Mouse (Mus musculus) ES-E14 (cell line): ENCODE results near the gene Iqcf5. TPM values are rescaled to one million over a fixed set of nuclear protein-coding genes. Genes with fewer than 3 reads are reported as not detected.

Experiments used
- DNase-seq: peaks from one replicate; pipeline ENCODE4 v3.0.0-alpha.2; 2013; ENCODE audit warnings: low read depth, low spot score
- H3K27ac ChIP-seq: 2 replicates; pipeline ENCODE4 v1.5.1; 2012; ENCODE audit warnings: low read depth, mild to moderate bottlenecking, low read length, moderate library complexity, mixed read lengths; ENCODE audit not compliant: poor library complexity, insufficient read depth, severe bottlenecking
- H3K36me3 ChIP-seq: 2 replicates; pipeline ENCODE4 v1.6.1; 2012; ENCODE audit warnings: mild to moderate bottlenecking, low read length, moderate library complexity, mixed read lengths; ENCODE audit not compliant: control insufficient read depth, poor library complexity, insufficient read depth, severe bottlenecking
- H3K4me1 ChIP-seq, 2 experiments: fragments of 150-350 bp in 1 of 2; sonication (generic) in 1 of 2; 2 replicates each; pipeline ENCODE4 v1.6.1; 2012; ENCODE audit warnings: low read length in 2 of 2, mild to moderate bottlenecking in 1 of 2, mixed read lengths in 1 of 2; ENCODE audit not compliant: control insufficient read depth in 2 of 2, insufficient read depth in 2 of 2, poor library complexity in 1 of 2
- H3K4me3 ChIP-seq, 2 experiments: fragments of 150-350 bp in 1 of 2; sonication (generic) in 1 of 2; 2 replicates each; pipeline ENCODE4 v1.5.1; 2012; ENCODE audit warnings: low read length in 2 of 2, low read depth in 1 of 2, mild to moderate bottlenecking in 1 of 2, mixed read lengths in 1 of 2; ENCODE audit not compliant: insufficient read depth in 1 of 2, poor library complexity in 1 of 2, severe bottlenecking in 1 of 2
- H3K9ac ChIP-seq: 2 replicates; pipeline ENCODE4 v1.6.1; 2012; ENCODE audit warnings: low read depth, mild to moderate bottlenecking, low read length, mixed read lengths; ENCODE audit not compliant: poor library complexity, insufficient read depth, severe bottlenecking
- H3K9me3 ChIP-seq: fragments of 150-350 bp; sonication (generic); 2 replicates; pipeline ENCODE4 v1.6.1; 2012; ENCODE audit warnings: low read depth, mild to moderate bottlenecking, low read length; ENCODE audit not compliant: control insufficient read depth, insufficient read depth
- CHD2 ChIP-seq: IDR thresholded peaks from 2 replicates; pipeline ENCODE4 v1.6.1; 2014; ENCODE audit warnings: mild to moderate bottlenecking, low read depth, low read length, inconsistent platforms
- HCFC1 ChIP-seq: IDR thresholded peaks from 2 replicates; pipeline ENCODE4 v1.6.1; 2012; ENCODE audit warnings: low read length, inconsistent platforms, borderline replicate concordance; ENCODE audit not compliant: insufficient read depth
- MAFK ChIP-seq: IDR thresholded peaks from 2 replicates; pipeline ENCODE4 v1.6.1; 2014; ENCODE audit warnings: mild to moderate bottlenecking, low read depth, low read length, inconsistent platforms; ENCODE audit not compliant: insufficient read depth
- ZC3H11A ChIP-seq: IDR thresholded peaks from 2 replicates; pipeline ENCODE4 v1.6.1; 2012; ENCODE audit warnings: low read depth, mild to moderate bottlenecking, inconsistent platforms, low read length, borderline replicate concordance
- ZNF384 ChIP-seq: IDR thresholded peaks from 2 replicates; pipeline ENCODE4 v1.6.1; 2012; ENCODE audit warnings: low read depth, low read length, inconsistent platforms
- in situ Hi-C, 2 experiments: fragments of 600-800 bp; cut with MboI; formaldehyde crosslinking; loops; one replicate each; pipeline ENCODE4 v1.15.1; 2025; ENCODE audit warnings: low sequenced_read_pairs in 2 of 2, inconsistent platforms in 1 of 2; ENCODE audit not compliant: unreplicated experiment in 2 of 2
- total RNA-seq: library from RNA; depleted of rRNA; stranded (reverse); fragments of 300-350 nt; gene quantifications from 2 replicates; pipeline ENCODE4 v1.2.3, GENCODE M21; 2012

The Iqcf5 gene
- total RNA-seq, 1 experiment: 0.89 TPM

- in situ Hi-C loops: no loop called here
- TF ChIP-seq CHD2 (no peak), MAFK (no peak), ZNF384 (no peak), HCFC1 (no peak), ZC3H11A (no peak)
- no peak overlapping the region for H3K9ac ChIP-seq
Measured at GRCm38 (mm10) chr9:106519433-106519832, 5.1 kb downstream of the Iqcf5 start.

GRCm38 (mm10) chr9:106519909-106520308 is 5.5 kb downstream of the Iqcf5 start:
- Histone ChIP-seq H3K27ac (no peak overlapping the region), H3K36me3 (no peaks in the 10 kb centered on the region), H3K4me3 (no peak overlapping the region), H3K9ac (no peak overlapping the region), H3K9me3 (no peaks in the 10 kb centered on the region), H3K4me1 (peaks cover 0 to 2% of the 10 kb centered on the region in 2 experiments; a peak in 1 of 4 replicates)
- in situ Hi-C loops: no loop called here
- DNase-seq: no peak
- no peak for TF ChIP-seq CHD2
- TF ChIP-seq ZNF384: no peak
- TF ChIP-seq ZC3H11A: no peak
- no peak for TF ChIP-seq MAFK

More at GRCm38 (mm10) chr9:106519433-106519832, 5.1 kb downstream of the Iqcf5 start:
- peaks cover 0 to 2% of the 10 kb centered on the region in 2 experiments; a peak in 1 of 4 replicates for H3K4me1 ChIP-seq
- H3K36me3 ChIP-seq: no peaks in the 10 kb centered on the region
- H3K27ac ChIP-seq: no peak overlapping the region
- no peak overlapping the region for H3K4me3 ChIP-seq
- no peak for DNase-seq
- no peaks in the 10 kb centered on the region for H3K9me3 ChIP-seq

- H3K27ac ChIP-seq: no peak overlapping the region
- no peak overlapping the region for H3K4me3 ChIP-seq
- no peaks in the 10 kb centered on the region for H3K4me1 ChIP-seq
- in situ Hi-C loops: no loop called here
- TF ChIP-seq CHD2: no peak
- peak; percentile 32; the same call in 1 of the 2 replicates for TF ChIP-seq ZNF384
- no peak for TF ChIP-seq MAFK
- peak; percentile 88 for TF ChIP-seq ZC3H11A
- TF ChIP-seq HCFC1: no peak
- H3K36me3 ChIP-seq: no peaks in the 10 kb centered on the region
- DNase-seq: peak; percentile 59
- H3K9me3 ChIP-seq: no peaks in the 10 kb centered on the region
- no peak overlapping the region for H3K9ac ChIP-seq
Measured at GRCm38 (mm10) chr9:106531833-106532232, 17.5 kb downstream of the Iqcf5 start.

GRCm38 (mm10) chr9:106534296-106534695 is 19.9 kb downstream of the Iqcf5 start:
- no peak for TF ChIP-seq CHD2
- no peak for TF ChIP-seq MAFK
- TF ChIP-seq ZC3H11A: no peak
- no peak for TF ChIP-seq ZNF384
- no peak for TF ChIP-seq HCFC1
- no peak for DNase-seq
- Histone ChIP-seq H3K4me1 (no peaks in the 10 kb centered on the region), H3K9ac (no peak overlapping the region), H3K4me3 (no peak overlapping the region), H3K9me3 (no peaks in the 10 kb centered on the region), H3K27ac (no peak overlapping the region), H3K36me3 (no peaks in the 10 kb centered on the region)
- in situ Hi-C loops: no loop called here

- H3K27ac ChIP-seq: no peak overlapping the region
- no peaks in the 10 kb centered on the region for H3K4me1 ChIP-seq
- in situ Hi-C loops: no loop called here
- no peak overlapping the region for H3K4me3 ChIP-seq
- no peak for TF ChIP-seq HCFC1
- no peak for TF ChIP-seq ZC3H11A
- no peak for TF ChIP-seq ZNF384
- TF ChIP-seq MAFK: no peak
- TF ChIP-seq CHD2: no peak
- no peak for DNase-seq
- H3K36me3 ChIP-seq: no peaks in the 10 kb centered on the region
- H3K9me3 ChIP-seq: no peaks in the 10 kb centered on the region
- H3K9ac ChIP-seq: no peak overlapping the region
Measured at GRCm38 (mm10) chr9:106534975-106535374, 20.6 kb downstream of the Iqcf5 start.
